Mouse (Mus musculus) cerebellum, adult 18-20 months (tissue): ENCODE data around the gene Jak3.
"Not testable (repeated sequence)": the region's sequence is repeated elsewhere in the genome, so short reads cannot be mapped to it uniquely, and the experiment has no call there.

Experiments
- DNase-seq, 2 experiments: peaks; one replicate each; pipeline ENCODE4 v3.0.0; 2021

Jak3 gene

DNA sequence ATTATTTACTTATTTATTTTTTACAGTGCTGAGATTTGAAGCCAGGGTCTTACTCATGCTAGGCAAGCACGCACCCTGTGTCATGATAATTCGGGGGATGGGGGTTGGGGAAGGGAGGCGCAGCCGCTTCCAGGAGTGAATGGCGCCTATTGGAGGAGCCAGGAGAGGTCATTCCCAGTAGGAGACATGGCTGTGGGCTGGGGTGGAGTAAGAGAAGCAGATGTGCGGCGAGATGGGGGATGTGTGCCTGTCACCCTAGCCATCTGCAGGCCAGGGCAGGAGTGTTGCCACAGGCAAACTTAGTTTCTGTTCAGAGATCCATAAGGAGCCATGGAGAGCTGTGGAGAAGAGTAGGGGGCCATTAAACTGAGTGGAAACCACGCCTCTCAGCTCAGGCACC lies 11.5 kb downstream of the Jak3 start:
- DNase-seq = no peak

DNA sequence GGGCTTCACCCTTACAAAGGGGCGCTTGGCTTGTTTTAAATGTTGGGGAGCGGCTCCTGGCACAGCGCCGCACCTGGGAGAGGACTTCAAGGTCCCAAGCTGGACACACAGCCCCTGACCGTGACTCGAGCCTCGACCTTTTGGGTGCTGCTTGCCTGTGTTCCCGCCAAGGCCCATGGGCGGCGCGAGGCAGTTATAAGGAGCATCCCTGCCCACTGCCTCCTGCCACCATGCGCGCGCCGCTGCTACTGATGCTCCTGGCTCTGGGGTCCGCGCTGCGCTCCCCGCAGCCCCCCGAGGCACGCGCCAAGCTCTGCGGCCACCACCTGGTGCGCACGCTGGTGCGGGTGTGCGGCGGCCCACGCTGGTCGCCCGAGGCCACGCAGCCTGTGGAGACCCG lies 12.9 kb downstream of the Jak3 start, which contains the start of gene Insl3:
TSS of gene Insl3 (plus strand) at position 187 of the 400 bp plus-strand sequence.
- DNase-seq = peak in 1 of 2 experiments; percentile 2

- no peak for DNase-seq
Observed at GRCm38 (mm10) chr8:71692509-71692908, 16.4 kb downstream of the Jak3 start.

- DNase-seq = no peak
Observed at GRCm38 (mm10) chr8:71693166-71694041, 17.3 kb downstream of the Jak3 start.

DNA sequence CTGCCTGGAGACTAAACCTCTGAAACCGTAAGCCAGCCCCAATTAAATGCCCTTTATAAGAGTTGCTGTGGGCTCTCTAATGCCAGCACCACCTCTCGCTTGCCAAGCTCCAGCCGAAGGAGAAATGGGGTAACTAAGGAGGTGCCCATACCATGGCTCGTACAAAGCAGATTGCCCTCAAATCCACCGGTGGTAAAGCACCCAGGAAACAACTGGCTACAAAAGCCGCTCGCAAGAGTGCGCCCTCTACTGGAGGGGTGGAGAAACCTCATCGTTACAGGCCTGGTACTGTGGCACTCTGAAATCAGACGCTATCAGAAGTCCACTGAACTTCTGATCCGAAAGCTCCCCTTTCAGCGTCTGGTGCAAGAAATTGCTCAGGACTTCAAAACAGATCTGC lies 19.4 kb downstream of the Jak3 start:
- DNase-seq = not testable (repeated sequence)

DNA sequence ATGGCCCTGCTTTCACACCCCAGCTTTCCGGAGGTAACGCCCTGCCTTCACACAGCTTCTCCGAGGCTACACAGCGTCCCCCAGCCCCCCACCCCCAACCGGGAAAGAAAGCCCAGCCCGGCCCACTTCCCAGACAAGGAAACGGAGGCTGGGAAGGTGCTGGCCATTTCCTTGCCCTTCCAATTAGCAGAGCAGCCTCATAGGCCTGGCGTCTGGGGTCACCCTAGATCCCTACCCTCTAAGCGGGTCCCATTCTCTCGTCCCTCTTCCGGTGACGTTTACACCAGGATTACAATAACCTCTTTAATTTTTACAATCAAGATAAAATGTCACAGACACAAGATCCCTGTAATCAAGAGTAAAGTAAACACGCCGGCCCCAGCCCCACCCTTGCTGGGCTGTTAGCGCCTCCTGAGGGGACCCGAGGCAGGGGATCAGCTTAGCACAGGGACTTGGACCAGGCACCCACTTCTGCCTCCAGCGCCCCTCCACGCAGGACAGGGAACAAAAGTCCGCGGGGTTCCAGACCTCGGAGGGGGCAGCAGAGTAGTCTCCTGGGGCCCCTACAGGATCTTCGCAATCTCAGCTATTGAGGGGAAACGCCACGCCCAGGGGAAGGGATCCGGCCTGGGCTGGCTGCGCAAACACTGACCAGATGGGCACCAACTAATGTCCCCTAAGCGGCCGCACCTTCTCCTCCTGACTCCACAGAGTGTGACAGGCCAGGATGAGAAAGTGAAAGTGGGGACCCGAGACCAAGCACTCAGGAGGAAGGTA lies 24.6 kb downstream of the Jak3 start:
- no peak for DNase-seq

GRCm38 (mm10) chr8:71701414-71702086 lies 25.5 kb downstream of the Jak3 start, which contains the start of gene B3gnt3:
Gene B3gnt3, minus strand, starts transcription at chr8:71701789.
- no peak for DNase-seq

- DNase-seq = no peak
Observed at GRCm38 (mm10) chr8:71702087-71702432, 26.0 kb downstream of the Jak3 start.

GRCm38 (mm10) chr8:71702923-71703322 lies 26.8 kb downstream of the Jak3 start:
- no peak for DNase-seq

DNA sequence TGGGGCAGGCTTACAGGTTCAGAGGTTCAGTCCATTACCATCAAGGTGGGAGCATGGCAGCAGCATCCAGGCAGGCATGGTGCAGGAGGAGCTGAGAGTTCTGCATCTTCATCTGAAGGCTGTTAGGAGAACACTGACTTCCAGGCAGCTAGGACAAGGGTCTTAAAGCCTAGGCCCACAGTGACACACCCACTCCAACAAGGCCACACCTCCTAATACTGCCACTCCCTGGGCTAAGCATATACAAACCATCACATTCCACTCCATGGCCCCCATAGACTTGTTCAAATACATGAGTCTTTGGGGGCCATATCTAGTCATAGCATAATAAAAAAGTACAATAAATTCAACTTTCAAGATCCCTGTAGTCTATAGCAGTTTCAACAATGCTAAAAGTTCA lies 27.3 kb downstream of the Jak3 start:
- DNase-seq = not testable (repeated sequence)

DNA sequence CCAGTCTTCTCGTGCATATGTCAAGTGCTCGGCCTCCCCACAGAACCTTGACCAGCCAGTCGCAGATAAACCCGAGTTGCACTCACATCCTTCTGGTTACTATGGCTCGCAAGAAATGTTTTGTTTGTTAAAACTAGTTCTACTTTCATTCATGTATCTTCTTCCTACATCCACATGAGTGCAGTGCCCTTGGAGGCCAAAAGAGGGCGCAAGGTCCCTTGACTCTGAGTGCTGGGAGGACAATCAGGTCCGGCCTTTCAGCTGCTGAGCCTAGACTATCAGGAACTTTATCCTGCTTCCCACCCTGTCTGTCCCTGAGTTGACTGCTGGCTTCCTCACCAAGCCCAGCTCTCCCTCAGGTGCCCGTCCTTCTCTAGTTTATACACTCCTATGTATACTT lies 31.8 kb downstream of the Jak3 start:
- peak; percentile 50 to 54 for DNase-seq

DNA sequence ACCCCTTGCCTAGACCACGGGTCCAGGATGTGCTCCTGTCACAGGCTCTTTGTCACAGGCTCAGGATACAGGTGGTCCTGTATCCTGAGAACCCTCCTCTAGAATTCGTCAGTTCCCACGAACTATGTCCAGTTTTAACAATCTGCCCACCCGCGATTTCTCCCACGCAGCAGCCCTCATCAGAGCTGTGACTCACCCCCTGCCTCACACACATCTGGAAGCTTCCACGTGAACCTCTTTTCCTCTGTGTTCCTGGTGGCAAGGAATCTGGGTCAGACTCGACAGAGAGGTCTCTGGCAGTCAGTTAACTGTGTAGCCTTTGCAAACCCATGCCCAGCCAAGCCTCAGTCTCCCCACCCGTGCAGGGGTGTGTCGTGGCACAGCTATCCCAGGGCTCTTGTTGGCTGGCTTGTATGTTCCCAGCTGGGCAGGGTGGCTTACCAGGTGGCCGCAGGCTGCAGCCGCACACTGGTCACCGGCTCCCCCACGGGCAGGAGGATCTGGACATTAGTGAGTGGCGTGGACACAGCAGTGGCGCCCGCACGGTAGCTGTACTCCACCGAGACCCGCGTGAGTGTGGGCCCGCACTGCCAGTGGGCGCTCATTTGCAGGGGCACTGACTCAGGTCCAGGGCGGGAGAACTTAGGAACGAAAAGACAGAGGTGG lies 33.2 kb downstream of the Jak3 start:
- DNase-seq = peak in 1 of 2 experiments; percentile 16

DNA sequence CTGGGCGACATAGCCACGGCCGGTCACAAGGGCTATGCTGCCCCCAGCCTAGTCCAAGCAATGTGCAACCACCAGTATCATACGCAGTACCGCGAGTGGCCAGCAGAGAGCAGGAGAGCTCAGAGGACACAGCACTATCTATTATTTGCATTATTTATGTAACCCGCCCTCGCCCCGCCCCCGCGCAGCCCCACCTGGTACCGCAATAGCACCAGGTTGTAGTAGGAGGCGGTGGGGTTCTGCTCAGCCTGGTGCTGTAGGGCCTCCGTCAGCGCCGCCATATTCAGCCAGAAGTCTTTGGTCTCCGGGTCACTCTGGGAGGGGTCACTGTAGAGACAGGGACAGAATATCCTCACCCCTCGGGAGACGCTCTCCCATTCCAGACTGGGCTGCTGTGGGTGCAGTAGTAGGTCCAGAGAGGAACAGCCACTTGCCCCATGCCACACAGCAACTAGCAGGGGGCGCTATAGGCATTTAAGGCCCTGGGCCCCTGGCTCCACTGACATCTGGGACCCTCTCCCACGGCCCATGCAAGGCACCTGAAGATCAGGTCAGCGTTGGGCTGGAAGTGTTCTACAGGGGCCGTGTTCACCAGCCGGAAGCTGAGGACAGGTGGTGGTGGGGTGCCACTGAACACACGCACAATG lies 33.8 kb downstream of the Jak3 start:
- DNase-seq = peak; percentile 94 to 96

DNA sequence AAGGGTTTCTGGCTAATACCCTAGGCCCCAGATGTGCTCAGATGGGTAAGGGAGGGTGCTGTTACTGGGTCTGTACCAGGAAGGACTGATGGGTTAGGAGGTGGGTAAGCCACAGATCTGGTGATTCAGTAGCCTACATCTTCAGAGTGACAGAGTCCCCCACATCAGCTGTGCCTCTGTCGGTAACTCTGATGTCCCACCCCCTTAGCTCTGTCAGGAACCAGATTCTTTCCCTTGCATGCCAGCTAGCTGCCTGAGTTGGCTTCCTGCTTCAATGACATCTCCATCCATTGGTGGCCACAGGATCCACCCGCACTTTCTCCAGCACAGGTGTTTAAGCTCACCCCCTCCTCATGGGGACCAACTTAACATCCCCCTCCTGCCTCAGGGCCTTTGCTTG lies 35.5 kb downstream of the Jak3 start:
- peak in 1 of 2 experiments; percentile 3 for DNase-seq

GRCm38 (mm10) chr8:71715531-71715930 lies 39.4 kb downstream of the Jak3 start:
- DNase-seq = no peak

DNA sequence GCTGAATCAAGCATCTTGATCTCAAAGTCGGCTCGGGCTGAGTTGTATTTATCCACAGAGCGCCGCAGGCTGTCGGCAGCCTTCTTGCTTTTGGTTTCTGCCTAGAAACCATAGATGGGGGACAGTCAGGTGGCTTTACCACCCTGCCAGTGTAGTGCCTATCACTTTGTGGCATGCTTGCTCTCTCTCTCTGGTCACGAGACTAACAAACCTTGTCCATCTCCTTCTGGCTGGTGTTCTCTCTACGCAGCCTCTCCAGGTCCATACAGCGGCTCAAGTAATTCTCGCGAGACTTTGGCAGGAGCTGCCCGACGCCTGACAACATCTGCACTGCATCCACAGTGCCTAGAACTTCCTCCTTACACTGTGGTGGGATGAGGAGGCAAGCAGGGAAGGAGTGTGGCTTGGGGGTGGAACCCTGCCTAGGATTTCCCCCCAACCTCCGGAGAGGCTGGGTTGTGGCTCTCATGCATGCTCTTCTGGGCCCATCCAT lies 40.5 kb downstream of the Jak3 start:
- no peak for DNase-seq

GRCm38 (mm10) chr8:71717096-71717495 lies 41.0 kb downstream of the Jak3 start:
- no peak for DNase-seq

DNA sequence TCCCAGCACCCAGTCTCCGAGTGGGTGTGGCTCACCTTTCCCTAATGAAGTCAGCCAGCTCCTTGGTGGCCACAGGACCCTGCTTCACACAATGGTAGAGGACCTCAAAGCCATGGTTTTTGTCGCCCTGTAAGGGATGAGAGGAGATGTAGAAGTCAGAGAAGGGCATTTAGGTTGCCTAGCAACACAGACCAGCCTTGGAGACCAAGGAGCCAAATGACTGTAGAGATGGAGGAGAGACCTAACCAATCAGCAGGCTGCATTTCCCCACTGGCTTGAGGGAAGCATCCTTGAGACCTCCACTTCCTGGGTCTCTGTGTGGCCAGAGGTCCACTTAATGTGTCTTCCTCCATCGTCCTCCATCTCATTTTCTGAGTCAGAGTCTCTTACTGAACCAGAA lies 42.2 kb downstream of the Jak3 start:
- no peak for DNase-seq

DNA sequence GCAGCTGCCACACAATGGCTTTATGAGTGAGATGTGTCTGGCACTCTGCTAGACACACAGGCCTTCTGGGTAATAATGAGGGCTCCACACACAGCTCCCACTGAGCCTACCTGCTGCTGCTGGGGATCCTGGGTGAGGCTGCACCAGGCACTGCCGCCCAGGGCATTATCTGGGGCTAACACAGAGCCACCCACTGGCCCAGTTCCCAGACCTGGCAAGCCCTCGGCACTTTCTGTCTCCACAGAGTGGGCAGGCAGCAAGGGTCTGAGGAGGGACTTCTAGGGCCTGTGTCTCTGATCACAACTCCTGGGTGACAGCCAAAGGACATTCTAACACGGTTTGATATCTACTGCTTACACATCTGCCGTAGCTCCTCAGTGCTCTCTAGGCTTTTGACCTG lies 43.1 kb downstream of the Jak3 start:
- peak in 1 of 2 experiments; percentile 50 for DNase-seq

- DNase-seq = no peak
Observed at GRCm38 (mm10) chr8:71719928-71720457, 43.9 kb downstream of the Jak3 start.

DNA sequence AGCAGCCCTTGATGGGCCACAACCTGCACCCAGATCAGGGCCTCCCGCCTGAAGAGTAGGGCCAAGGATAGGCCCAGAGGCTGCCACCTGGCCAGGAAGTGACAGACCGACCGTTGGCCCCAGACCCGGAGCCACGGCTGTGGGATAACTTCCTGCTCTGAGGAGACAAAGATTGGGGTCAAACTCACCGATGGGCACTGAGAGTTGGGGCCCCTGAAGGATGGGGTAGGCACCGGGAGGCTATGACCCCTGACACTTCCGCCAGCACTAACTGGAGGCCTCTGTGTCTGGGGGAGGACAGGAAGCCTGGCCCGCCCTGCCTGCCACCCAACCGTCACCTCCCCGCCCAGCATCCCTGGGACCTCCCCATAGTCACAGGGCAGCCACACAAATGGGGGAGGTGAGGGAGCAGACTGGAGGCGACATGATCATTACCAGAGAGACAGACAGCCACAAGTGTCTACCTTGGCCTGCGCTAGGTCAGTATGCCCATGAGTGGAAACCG lies 47.0 kb downstream of the Jak3 start:
- DNase-seq = no peak

GRCm38 (mm10) chr8:71724389-71724788 lies 48.3 kb downstream of the Jak3 start:
- no peak for DNase-seq
